Mouse (Mus musculus) ES-E14 (cell line): ENCODE measurements at regions not wholly inside any gene's neighbourhood (a gene's known extent, or its start where the extent isn't known, plus 50 kb on each side); places are given as distances from the start of the nearest gene placed in this dataset.
"Not testable (repeated sequence)": the region's sequence is repeated elsewhere in the genome, so short reads cannot be mapped to it uniquely, and the experiment has no call there.

Experiments used
- DNase-seq: peaks from one replicate; pipeline ENCODE4 v3.0.0-alpha.2; 2013; ENCODE audit warnings: low read depth, low spot score
- H3K27ac ChIP-seq: 2 replicates; pipeline ENCODE4 v1.5.1; 2012; ENCODE audit warnings: low read depth, mild to moderate bottlenecking, low read length, moderate library complexity, mixed read lengths; ENCODE audit not compliant: poor library complexity, insufficient read depth, severe bottlenecking
- H3K36me3 ChIP-seq: 2 replicates; pipeline ENCODE4 v1.6.1; 2012; ENCODE audit warnings: mild to moderate bottlenecking, low read length, moderate library complexity, mixed read lengths; ENCODE audit not compliant: control insufficient read depth, poor library complexity, insufficient read depth, severe bottlenecking
- H3K4me1 ChIP-seq, 2 experiments: fragments of 150-350 bp in 1 of 2; sonication (generic) in 1 of 2; 2 replicates each; pipeline ENCODE4 v1.6.1; 2012; ENCODE audit warnings: low read length in 2 of 2, mild to moderate bottlenecking in 1 of 2, mixed read lengths in 1 of 2; ENCODE audit not compliant: control insufficient read depth in 2 of 2, insufficient read depth in 2 of 2, poor library complexity in 1 of 2
- H3K4me3 ChIP-seq, 2 experiments: fragments of 150-350 bp in 1 of 2; sonication (generic) in 1 of 2; 2 replicates each; pipeline ENCODE4 v1.5.1; 2012; ENCODE audit warnings: low read length in 2 of 2, low read depth in 1 of 2, mild to moderate bottlenecking in 1 of 2, mixed read lengths in 1 of 2; ENCODE audit not compliant: insufficient read depth in 1 of 2, poor library complexity in 1 of 2, severe bottlenecking in 1 of 2
- H3K9ac ChIP-seq: 2 replicates; pipeline ENCODE4 v1.6.1; 2012; ENCODE audit warnings: low read depth, mild to moderate bottlenecking, low read length, mixed read lengths; ENCODE audit not compliant: poor library complexity, insufficient read depth, severe bottlenecking
- H3K9me3 ChIP-seq: fragments of 150-350 bp; sonication (generic); 2 replicates; pipeline ENCODE4 v1.6.1; 2012; ENCODE audit warnings: low read depth, mild to moderate bottlenecking, low read length; ENCODE audit not compliant: control insufficient read depth, insufficient read depth
- CHD2 ChIP-seq: IDR thresholded peaks from 2 replicates; pipeline ENCODE4 v1.6.1; 2014; ENCODE audit warnings: mild to moderate bottlenecking, low read depth, low read length, inconsistent platforms
- HCFC1 ChIP-seq: IDR thresholded peaks from 2 replicates; pipeline ENCODE4 v1.6.1; 2012; ENCODE audit warnings: low read length, inconsistent platforms, borderline replicate concordance; ENCODE audit not compliant: insufficient read depth
- MAFK ChIP-seq: IDR thresholded peaks from 2 replicates; pipeline ENCODE4 v1.6.1; 2014; ENCODE audit warnings: mild to moderate bottlenecking, low read depth, low read length, inconsistent platforms; ENCODE audit not compliant: insufficient read depth
- ZC3H11A ChIP-seq: IDR thresholded peaks from 2 replicates; pipeline ENCODE4 v1.6.1; 2012; ENCODE audit warnings: low read depth, mild to moderate bottlenecking, inconsistent platforms, low read length, borderline replicate concordance
- ZNF384 ChIP-seq: IDR thresholded peaks from 2 replicates; pipeline ENCODE4 v1.6.1; 2012; ENCODE audit warnings: low read depth, low read length, inconsistent platforms
- in situ Hi-C, 2 experiments: fragments of 600-800 bp; cut with MboI; formaldehyde crosslinking; loops; one replicate each; pipeline ENCODE4 v1.15.1; 2025; ENCODE audit warnings: low sequenced_read_pairs in 2 of 2, inconsistent platforms in 1 of 2; ENCODE audit not compliant: unreplicated experiment in 2 of 2

DNA sequence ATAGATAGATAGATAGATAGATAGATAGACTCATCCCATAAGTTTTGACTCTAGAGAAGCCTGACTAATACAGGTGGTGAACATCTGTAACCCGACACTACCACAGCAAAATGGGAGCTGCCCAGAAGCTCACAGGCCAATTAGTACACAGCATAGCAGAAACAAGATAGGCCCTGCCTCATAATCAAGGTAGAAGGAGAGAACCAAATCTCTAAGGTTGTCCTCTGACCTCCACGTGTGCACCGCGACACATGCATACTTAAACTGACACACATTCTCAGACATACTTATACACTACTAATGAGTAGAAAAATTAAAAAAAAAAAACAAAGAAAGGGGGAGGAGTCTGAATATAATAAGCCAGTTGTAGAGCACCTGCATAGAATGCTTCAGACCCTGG is 151.2 kb upstream of the Pkdcc start:
- Histone ChIP-seq H3K4me3 (no peak overlapping the region), H3K9ac (no peak overlapping the region), H3K4me1 (no peaks in the 10 kb centered on the region), H3K27ac (no peak overlapping the region), H3K36me3 (no peaks in the 10 kb centered on the region), H3K9me3 (no peaks in the 10 kb centered on the region)
- TF ChIP-seq MAFK (no peak), CHD2 (no peak), HCFC1 (no peak), ZNF384 (no peak), ZC3H11A (no peak)
- in situ Hi-C loops, result no loop called here
- no peak for DNase-seq

DNA sequence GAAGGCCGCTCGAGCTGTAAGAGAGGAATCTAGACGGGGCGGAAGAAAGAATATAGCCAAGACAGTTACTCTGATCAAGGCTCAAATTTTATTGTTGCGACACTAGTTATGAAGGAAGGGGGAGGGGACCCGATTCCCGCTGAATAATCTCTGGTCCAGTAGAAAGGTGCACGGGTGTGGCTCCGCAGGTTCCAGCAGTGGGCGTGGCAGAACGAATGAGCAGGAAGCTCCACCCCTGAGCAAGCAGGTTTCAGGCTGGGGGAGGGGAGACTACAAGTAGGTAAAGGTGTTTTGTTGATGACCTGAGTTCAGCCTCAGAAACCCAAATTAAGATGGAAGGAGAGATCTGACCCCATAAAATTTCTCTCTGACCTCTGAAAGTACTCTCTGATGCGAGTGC is 150.7 kb upstream of the Pkdcc start:
- in situ Hi-C loops, DNase-seq, H3K36me3 ChIP-seq, H3K9me3 ChIP-seq, H3K4me1 ChIP-seq, H3K27ac ChIP-seq, H3K9ac ChIP-seq, H3K4me3 ChIP-seq: not testable (repeated sequence)

DNA sequence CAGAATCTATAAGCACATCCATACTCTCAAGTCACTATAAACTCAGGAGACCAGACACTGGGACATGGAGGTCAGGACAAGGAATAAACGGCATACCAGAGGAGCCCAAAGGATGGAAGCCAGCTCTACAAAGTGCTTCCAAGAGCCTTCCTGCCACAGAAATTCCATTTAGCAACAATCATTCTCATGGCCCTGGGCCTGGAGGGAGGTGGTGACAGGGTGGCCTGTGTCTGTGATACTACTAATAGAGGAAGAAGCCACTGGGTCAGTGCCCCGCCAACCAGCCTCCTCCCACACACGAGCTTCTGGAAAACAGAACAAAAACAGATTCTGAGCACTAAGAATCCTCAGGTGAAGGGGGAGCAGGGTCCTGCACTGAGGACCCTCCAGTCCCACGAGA is 145.8 kb upstream of the Pkdcc start:
- no peak for DNase-seq

DNA sequence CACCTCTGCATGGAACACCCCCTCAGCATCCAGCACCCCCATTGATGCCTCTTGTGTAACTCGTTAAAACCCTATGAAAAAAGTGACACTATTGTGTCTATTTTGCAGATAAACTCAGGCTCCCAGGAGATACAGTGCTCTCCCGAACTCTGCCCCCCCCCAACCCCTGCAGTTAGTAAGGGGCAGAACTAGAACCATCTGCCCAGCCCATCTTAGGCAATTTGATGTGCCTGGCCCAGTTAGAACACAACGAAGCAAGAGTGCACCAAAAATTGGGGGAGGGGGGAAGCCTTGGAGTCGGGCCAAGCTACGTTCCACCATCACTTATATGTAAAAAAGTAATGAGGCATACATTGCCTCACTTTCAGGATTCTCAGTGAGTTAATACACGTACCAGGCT is 143.3 kb upstream of the Pkdcc start:
- no peak overlapping the region for H3K9ac ChIP-seq

More for the DNA sequence above, 145.8 kb upstream of the Pkdcc start:
- Histone ChIP-seq H3K27ac (no peak overlapping the region), H3K36me3 (no peaks in the 10 kb centered on the region), H3K4me3 (no peak overlapping the region), H3K9ac (no peak overlapping the region), H3K4me1 (no peaks in the 10 kb centered on the region), H3K9me3 (no peaks in the 10 kb centered on the region)
- in situ Hi-C loops, result no loop called here
- TF ChIP-seq ZNF384, result no peak
- TF ChIP-seq CHD2, result no peak
- TF ChIP-seq ZC3H11A, result no peak
- TF ChIP-seq MAFK, result no peak
- no peak for TF ChIP-seq HCFC1

DNA sequence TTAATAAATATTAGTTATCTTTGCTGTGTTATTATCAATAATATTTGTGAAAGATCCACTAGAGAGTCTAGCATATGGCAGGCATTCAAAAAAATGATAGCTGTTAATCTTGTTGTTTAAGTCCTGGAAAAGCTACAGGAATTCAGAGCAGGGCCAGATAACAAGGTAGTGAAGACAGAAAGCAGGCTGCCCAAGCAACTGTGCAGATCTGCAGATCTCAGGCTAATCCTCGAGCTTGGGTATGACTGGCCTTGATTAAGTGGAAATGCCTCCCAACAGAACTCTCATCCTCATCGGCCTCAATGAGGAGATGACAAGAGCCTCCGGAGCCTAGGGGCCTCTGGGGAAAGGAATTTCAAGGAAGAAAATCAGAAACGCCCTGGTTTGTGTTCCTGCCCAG is 142.9 kb upstream of the Pkdcc start:
- no peak for TF ChIP-seq MAFK
- no peak for TF ChIP-seq CHD2
- no peak for TF ChIP-seq ZNF384
- TF ChIP-seq ZC3H11A, result no peak
- no peak for TF ChIP-seq HCFC1
- H3K9me3 ChIP-seq, result no peaks in the 10 kb centered on the region
- no peaks in the 10 kb centered on the region for H3K36me3 ChIP-seq
- DNase-seq, result no peak
- in situ Hi-C loops, result no loop called here
- H3K4me3 ChIP-seq, result no peak overlapping the region
- H3K9ac ChIP-seq, result no peak overlapping the region
- no peaks in the 10 kb centered on the region for H3K4me1 ChIP-seq
- no peak overlapping the region for H3K27ac ChIP-seq

More for the DNA sequence above, 143.3 kb upstream of the Pkdcc start:
- no peak for DNase-seq
- in situ Hi-C loops, result no loop called here
- no peak overlapping the region for H3K4me3 ChIP-seq
- no peaks in the 10 kb centered on the region for H3K36me3 ChIP-seq
- TF ChIP-seq ZC3H11A, result no peak
- TF ChIP-seq ZNF384, result no peak
- TF ChIP-seq MAFK, result no peak
- TF ChIP-seq CHD2, result no peak
- no peak for TF ChIP-seq HCFC1
- no peak overlapping the region for H3K27ac ChIP-seq
- no peaks in the 10 kb centered on the region for H3K4me1 ChIP-seq
- no peaks in the 10 kb centered on the region for H3K9me3 ChIP-seq
